Mouse (Mus musculus): ENCODE data around the gene Nod2. TPM values are rescaled to one million over a fixed set of nuclear protein-coding genes. Genes with fewer than 3 reads are reported as not detected.

The Nod2 gene
- under 1 TPM; 0.25 to 0.36 TPM for total RNA-seq (2021)
- long read RNA-seq, experiment 1 = 0 reads
- long read RNA-seq, experiment 2 = 0 reads

- intact Hi-C loops (cut with DNase I) = no loop called here
- DNase-seq = peak; percentile 69 to 84
Observed at GRCm38 (mm10) chr8:88646837-88647778, at the start of gene Nod2. Nod2 (plus strand) TSS chr8:88647315.

GRCm38 (mm10) chr8:88598578-88598977, 48.5 kb upstream of the Nod2 start:
- intact Hi-C loops (cut with DNase I) = no loop called here
- no peak for DNase-seq

- intact Hi-C loops (cut with DNase I) = no loop called here
- DNase-seq = no peak
Observed at GRCm38 (mm10) chr8:88599491-88599890, 47.6 kb upstream of the Nod2 start.

GRCm38 (mm10) chr8:88603446-88603989, 43.6 kb upstream of the Nod2 start:
- intact Hi-C loops (cut with DNase I) = no loop called here

GRCm38 (mm10) chr8:88604065-88605038, 42.8 kb upstream of the Nod2 start:
- peak in 1 of 2 experiments; percentile 56 for DNase-seq
- intact Hi-C loops (cut with DNase I) = no loop called here

More at GRCm38 (mm10) chr8:88603446-88603989, 43.6 kb upstream of the Nod2 start:
- DNase-seq = no peak

- DNase-seq = no peak
- intact Hi-C loops (cut with DNase I) = no loop called here
Observed at GRCm38 (mm10) chr8:88605361-88606040, 41.6 kb upstream of the Nod2 start.

GRCm38 (mm10) chr8:88609036-88609435, 38.1 kb upstream of the Nod2 start:
- no peak for DNase-seq
- intact Hi-C loops (cut with DNase I) = no loop called here

GRCm38 (mm10) chr8:88610271-88610670, 36.8 kb upstream of the Nod2 start:
- no peak for DNase-seq
- intact Hi-C loops (cut with DNase I) = loop anchor here (10.0 kb wide), 1 partner anchor 155 kb away; no protein-coding TSS in a partner anchor

- DNase-seq = no peak
- intact Hi-C loops (cut with DNase I) = loop anchor here (10.0 kb wide), 1 partner anchor 160 kb away; no protein-coding TSS in a partner anchor
Observed at GRCm38 (mm10) chr8:88614981-88615380, 32.1 kb upstream of the Nod2 start.

- no peak for DNase-seq
- intact Hi-C loops (cut with DNase I) = loop anchor here (10.0 kb wide), 1 partner anchor 164 kb away; no protein-coding TSS in a partner anchor
Observed at GRCm38 (mm10) chr8:88618612-88619011, 28.5 kb upstream of the Nod2 start.

GRCm38 (mm10) chr8:88619513-88619912, 27.6 kb upstream of the Nod2 start:
- intact Hi-C loops (cut with DNase I) = loop anchor here (10.0 kb wide), 1 partner anchor 165 kb away; no protein-coding TSS in a partner anchor
- DNase-seq = no peak

GRCm38 (mm10) chr8:88620931-88621330, 26.2 kb upstream of the Nod2 start:
- no peak for DNase-seq
- intact Hi-C loops (cut with DNase I) = loop anchor here (2.0 to 5.0 kb wide), 4 partner anchors 54 to 354 kb away; partner anchors contain the start of genes Brd7 and Nkd1

- peak; percentile 57 to 65 for DNase-seq
- intact Hi-C loops (cut with DNase I) = loop anchor here (2.0 to 5.0 kb wide), 4 partner anchors 54 to 354 kb away; partner anchors contain the start of genes Brd7 and Nkd1
Observed at GRCm38 (mm10) chr8:88621408-88621807, 25.7 kb upstream of the Nod2 start.

GRCm38 (mm10) chr8:88623351-88623750, 23.8 kb upstream of the Nod2 start:
- intact Hi-C loops (cut with DNase I) = loop anchor here (5.0 kb wide), 3 partner anchors 56 to 356 kb away; partner anchors contain the start of gene Nkd1
- no peak for DNase-seq

- DNase-seq = no peak
- intact Hi-C loops (cut with DNase I) = loop anchor here (5.0 kb wide), 3 partner anchors 57 to 357 kb away; partner anchors contain the start of gene Nkd1
Observed at GRCm38 (mm10) chr8:88624276-88624675, 22.8 kb upstream of the Nod2 start.

GRCm38 (mm10) chr8:88626433-88626832, 20.7 kb upstream of the Nod2 start:
- intact Hi-C loops (cut with DNase I) = loop anchor here (5.0 kb wide), 1 partner anchor 71 kb away; the partner anchor contains the start of gene Cyld
- DNase-seq = no peak

GRCm38 (mm10) chr8:88626940-88627264, 20.2 kb upstream of the Nod2 start:
- intact Hi-C loops (cut with DNase I) = loop anchor here (5.0 kb wide), 1 partner anchor 70 kb away; the partner anchor contains the start of gene Cyld
- no peak for DNase-seq

- DNase-seq = peak; percentile 59 to 61
- intact Hi-C loops (cut with DNase I) = loop anchor here (5.0 kb wide), 1 partner anchor 70 kb away; the partner anchor contains the start of gene Cyld
Observed at GRCm38 (mm10) chr8:88627265-88627991, 19.7 kb upstream of the Nod2 start.
